Mouse (Mus musculus): ENCODE data around the gene Rph3al. TPM values are rescaled to one million over a fixed set of nuclear protein-coding genes. Genes with fewer than 3 reads are reported as not detected.

Rph3al gene
- polyA plus RNA-seq, 1 experiment from 2014 or later = 11.2 TPM

- H3K4me3 ChIP-seq (ENCODE audit: low read depth, low read length) = no peak overlapping the region
- no peaks in the 10 kb centered on the region for H3K9me3 ChIP-seq (ENCODE audit: control insufficient read depth, low read length)
- no peak for ATAC-seq (ENCODE audit: low FRiP score, low TSS enrichment)
- DNase-seq (ENCODE audit: low spot score) = no peak
- H3K27me3 ChIP-seq (ENCODE audit: control insufficient read depth, insufficient read depth, low read length) = no peaks in the 10 kb centered on the region; the same call in 1 of the 2 replicates
- 0 out of 2 replicates have a peak, but pooled peaks cover 3% of the 10 kb centered on the region for H3K4me1 ChIP-seq (replicated peaks; ENCODE audit: control insufficient read depth, insufficient read depth)
- no peak overlapping the region for H3K9ac ChIP-seq (ENCODE audit: low read length)
- H3K27ac ChIP-seq (replicated peaks) = no peak overlapping the region
- TF ChIP-seq CTCF (IDR thresholded peaks at IDR 0.05; ENCODE audit: low read depth) (no peak), EP300 (optimal IDR thresholded peaks at IDR 0.05) (no peak)
- H3K36me3 ChIP-seq (ENCODE audit: control insufficient read depth, insufficient read depth, low read length) = no peaks in the 10 kb centered on the region
- WGBS = 63% methylated on average over 13 of the region's 13 CpGs
- H3K4me2 ChIP-seq (replicated peaks; ENCODE audit: low read depth) = no peak overlapping the region
Measured at GRCm38 (mm10) chr11:75796536-75797246, 141.5 kb downstream of the Rph3al start.

- H3K4me2 ChIP-seq (replicated peaks; ENCODE audit: low read depth) = peak within 1 kb of the TSS; percentile 60
- H3K4me3 ChIP-seq (ENCODE audit: low read depth, low read length) = peak within 1 kb of the TSS; percentile 49
- peak within 1 kb of the TSS; percentile 53 for H3K9ac ChIP-seq (ENCODE audit: low read length)
- H3K27me3 ChIP-seq (ENCODE audit: control insufficient read depth, insufficient read depth, low read length) = no peaks in the 10 kb centered on the region; the same call in 1 of the 2 replicates
- DNase-seq (ENCODE audit: low spot score) (peak; percentile 60), ATAC-seq (ENCODE audit: low FRiP score, low TSS enrichment) (peak; percentile 37; the same call in 1 of the 2 replicates)
- no peaks in the 10 kb centered on the region for H3K36me3 ChIP-seq (ENCODE audit: control insufficient read depth, insufficient read depth, low read length)
- H3K4me1 ChIP-seq (replicated peaks; ENCODE audit: control insufficient read depth, insufficient read depth) = 0 out of 2 replicates have a peak, but pooled peaks cover 3% of the 10 kb centered on the region
- no peak within 1 kb of the TSS for H3K27ac ChIP-seq (replicated peaks)
- 15% methylated on average over 15 of the region's 37 CpGs for WGBS
- TF ChIP-seq CTCF (IDR thresholded peaks at IDR 0.05; ENCODE audit: low read depth) (no peak), EP300 (optimal IDR thresholded peaks at IDR 0.05) (no peak)
- H3K9me3 ChIP-seq (ENCODE audit: control insufficient read depth, low read length) = no peaks in the 10 kb centered on the region
Measured at GRCm38 (mm10) chr11:75796029-75796445, 142.2 kb downstream of the Rph3al start, which contains the start of gene Doc2b. TSS of gene Doc2b (minus strand) at chr11:75796049.

- H3K27me3 ChIP-seq (ENCODE audit: control insufficient read depth, insufficient read depth, low read length) = no peaks in the 10 kb centered on the region; the same call in 1 of the 2 replicates
- peak overlapping the region; percentile 53 for H3K9ac ChIP-seq (ENCODE audit: low read length)
- DNase-seq (ENCODE audit: low spot score) = no peak
- TF ChIP-seq EP300 (optimal IDR thresholded peaks at IDR 0.05) = no peak
- no peak for TF ChIP-seq CTCF (IDR thresholded peaks at IDR 0.05; ENCODE audit: low read depth)
- no peaks in the 10 kb centered on the region for H3K36me3 ChIP-seq (ENCODE audit: control insufficient read depth, insufficient read depth, low read length)
- H3K9me3 ChIP-seq (ENCODE audit: control insufficient read depth, low read length) = no peaks in the 10 kb centered on the region
- 0 out of 2 replicates have a peak, but pooled peaks cover 3% of the 10 kb centered on the region for H3K4me1 ChIP-seq (replicated peaks; ENCODE audit: control insufficient read depth, insufficient read depth)
- no peak for ATAC-seq (ENCODE audit: low FRiP score, low TSS enrichment)
- peak overlapping the region; percentile 60 for H3K4me2 ChIP-seq (replicated peaks; ENCODE audit: low read depth)
- 1% methylated on average over 29 of the region's 42 CpGs for WGBS
- no peak overlapping the region for H3K27ac ChIP-seq (replicated peaks)
- H3K4me3 ChIP-seq (ENCODE audit: low read depth, low read length) = peak overlapping the region; percentile 49
Measured at GRCm38 (mm10) chr11:75795321-75795636, 142.9 kb downstream of the Rph3al start.

- Histone ChIP-seq H3K4me3 (ENCODE audit: low read depth, low read length) (peak overlapping the region; percentile 49), H3K9ac (ENCODE audit: low read length) (peak overlapping the region; percentile 53), H3K4me2 (replicated peaks; ENCODE audit: low read depth) (peak overlapping the region; percentile 60), H3K9me3 (ENCODE audit: control insufficient read depth, low read length) (no peaks in the 10 kb centered on the region), H3K4me1 (replicated peaks; ENCODE audit: control insufficient read depth, insufficient read depth) (0 out of 2 replicates have a peak, but pooled peaks cover 3% of the 10 kb centered on the region), H3K36me3 (ENCODE audit: control insufficient read depth, insufficient read depth, low read length) (no peaks in the 10 kb centered on the region), H3K27me3 (ENCODE audit: control insufficient read depth, insufficient read depth, low read length) (no peaks in the 10 kb centered on the region; the same call in 1 of the 2 replicates), H3K27ac (replicated peaks) (no peak overlapping the region)
- ATAC-seq (ENCODE audit: low FRiP score, low TSS enrichment) (peak; percentile 46; the same call in 1 of the 2 replicates), DNase-seq (ENCODE audit: low spot score) (peak; percentile 62)
- TF ChIP-seq EP300 (optimal IDR thresholded peaks at IDR 0.05) (no peak), CTCF (IDR thresholded peaks at IDR 0.05; ENCODE audit: low read depth) (no peak)
- WGBS = 18% methylated on average over 25 of the region's 45 CpGs
Measured at GRCm38 (mm10) chr11:75794602-75795320, 143.5 kb downstream of the Rph3al start.

- DNase-seq (ENCODE audit: low spot score) (no peak), ATAC-seq (ENCODE audit: low FRiP score, low TSS enrichment) (no peak)
- Histone ChIP-seq H3K36me3 (ENCODE audit: control insufficient read depth, insufficient read depth, low read length) (no peaks in the 10 kb centered on the region), H3K9ac (ENCODE audit: low read length) (no peak overlapping the region), H3K4me3 (ENCODE audit: low read depth, low read length) (no peak overlapping the region), H3K27ac (replicated peaks) (no peak overlapping the region), H3K27me3 (ENCODE audit: control insufficient read depth, insufficient read depth, low read length) (no peaks in the 10 kb centered on the region; the same call in 1 of the 2 replicates), H3K9me3 (ENCODE audit: control insufficient read depth, low read length) (no peaks in the 10 kb centered on the region), H3K4me1 (replicated peaks; ENCODE audit: control insufficient read depth, insufficient read depth) (no peaks in the 10 kb centered on the region), H3K4me2 (replicated peaks; ENCODE audit: low read depth) (no peak overlapping the region)
- TF ChIP-seq EP300 (optimal IDR thresholded peaks at IDR 0.05) = no peak
- no peak for TF ChIP-seq CTCF (IDR thresholded peaks at IDR 0.05; ENCODE audit: low read depth)
- WGBS = 55% methylated on average over 5 of the region's 5 CpGs
Measured at GRCm38 (mm10) chr11:75793351-75793750, 144.9 kb downstream of the Rph3al start.
